Mouse (Mus musculus): ENCODE measurements at regions not wholly inside any gene's neighbourhood (a gene's known extent, or its start where the extent isn't known, plus 50 kb on each side); places are given as distances from the start of the nearest gene placed in this dataset.

- no peak for DNase-seq (ENCODE audit: low spot score in 2 of 2)
Measured at GRCm38 (mm10) chr2:131436149-131436548, 55.1 kb upstream of the Smox start.

GRCm38 (mm10) chr2:131430474-131430873 lies 60.8 kb upstream of the Smox start:
- no peak for DNase-seq (ENCODE audit: low spot score in 2 of 2)

GRCm38 (mm10) chr2:131428089-131428488 lies 63.2 kb upstream of the Smox start:
- no peak for DNase-seq (ENCODE audit: low spot score in 2 of 2)

- DNase-seq (ENCODE audit: low spot score in 2 of 2): no peak
Measured at GRCm38 (mm10) chr2:131426941-131427340, 64.4 kb upstream of the Smox start.

GRCm38 (mm10) chr2:131423616-131424320 lies 67.5 kb upstream of the Smox start:
- no peak for DNase-seq (ENCODE audit: low spot score in 2 of 2)

GRCm38 (mm10) chr2:131422907-131423445 lies 68.3 kb upstream of the Smox start:
- peak in 1 of 2 experiments; percentile 71 for DNase-seq (ENCODE audit: low spot score in 2 of 2)

GRCm38 (mm10) chr2:131418130-131418529 lies 65.4 kb upstream of the Rnf24 start:
- DNase-seq (ENCODE audit: low spot score in 2 of 2): no peak

GRCm38 (mm10) chr2:131417472-131417871 lies 64.8 kb upstream of the Rnf24 start:
- no peak for DNase-seq (ENCODE audit: low spot score in 2 of 2)

- DNase-seq (ENCODE audit: low spot score in 2 of 2): peak in 1 of 2 experiments; percentile 73
Measured at GRCm38 (mm10) chr2:131416482-131416881, 63.8 kb upstream of the Rnf24 start.

GRCm38 (mm10) chr2:131410906-131411520 lies 58.3 kb upstream of the Rnf24 start:
- DNase-seq (ENCODE audit: low spot score in 2 of 2): no peak

- DNase-seq (ENCODE audit: low spot score in 2 of 2): no peak
Measured at GRCm38 (mm10) chr2:131407337-131407736, 54.6 kb upstream of the Rnf24 start.

GRCm38 (mm10) chr2:131404218-131404555 lies 51.5 kb upstream of the Rnf24 start:
- no peak for DNase-seq (ENCODE audit: low spot score in 2 of 2)

GRCm38 (mm10) chr2:131403543-131404217 lies 51.0 kb upstream of the Rnf24 start:
- DNase-seq (ENCODE audit: low spot score in 2 of 2): no peak
